Mouse (Mus musculus) heart, postnatal 0 days (tissue): Measurements from ENCODE around the gene Dcbld1.

Experiments
- CTCF ChIP-seq: IDR thresholded peaks from 2 replicates; pipeline ENCODE4 v1.5.1; 2016; ENCODE audit warnings: antibody characterized with exemption, control low read depth, low read depth
- EP300 ChIP-seq: IDR thresholded peaks from 2 replicates; pipeline ENCODE4 v1.6.1; 2016; ENCODE audit warnings: antibody characterized with exemption, low read depth

DNA sequence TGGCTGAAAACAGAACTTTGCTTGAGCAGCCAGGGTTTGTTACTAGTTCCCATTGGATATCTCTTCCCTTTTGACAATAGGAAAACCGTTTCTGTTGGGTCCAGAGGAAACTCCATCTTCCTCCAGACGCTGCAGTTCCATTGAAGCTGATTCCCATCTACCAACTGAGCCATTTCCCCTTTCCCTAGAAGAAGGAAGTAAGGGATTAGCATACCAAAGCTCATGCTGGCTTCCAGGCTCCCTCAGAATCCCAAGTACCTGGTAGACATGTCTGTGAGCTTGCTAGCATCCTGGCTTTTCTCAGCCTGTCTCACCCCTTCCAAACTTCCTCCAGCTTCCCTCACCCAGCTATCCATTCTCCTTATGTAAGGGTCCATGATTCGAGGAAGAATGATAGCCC is 45.4 kb downstream of the Dcbld1 start:
- no peak for TF ChIP-seq CTCF
- no peak for TF ChIP-seq EP300
